Mouse (Mus musculus) liver, embryonic 12.5 days (tissue): Measurements from ENCODE around the gene Exoc2. TPM values are rescaled to one million over a fixed set of nuclear protein-coding genes. Genes with fewer than 3 reads are reported as not detected.

Experiments used
- ATAC-seq: fragments of 200-750 bp; cut with Nextera tagmentation; 2 replicates; pipeline ENCODE4 v1.8.0; 2017; ENCODE audit warnings: moderate number of reproducible peaks, mild to moderate bottlenecking, moderate library complexity
- H3K27ac ChIP-seq: fragments of 300-500 bp; sonication (generic); 2 replicates; pipeline ENCODE4 v1.5.1; 2016; ENCODE audit warnings: mild to moderate bottlenecking
- H3K27me3 ChIP-seq: fragments of 300-500 bp; sonication (generic); replicated peaks from 2 replicates; pipeline ENCODE4 v1.6.1; 2016; ENCODE audit warnings: mild to moderate bottlenecking, moderate library complexity
- H3K36me3 ChIP-seq: fragments of 300-500 bp; sonication (generic); 2 replicates; pipeline ENCODE4 v1.6.1; 2016; ENCODE audit warnings: mild to moderate bottlenecking, moderate library complexity
- H3K4me1 ChIP-seq: fragments of 300-500 bp; sonication (generic); 2 replicates; pipeline ENCODE4 v1.6.1; 2016
- H3K4me2 ChIP-seq: fragments of 300-500 bp; sonication (generic); 2 replicates; pipeline ENCODE4 v1.6.1; 2016; ENCODE audit warnings: mild to moderate bottlenecking, moderate library complexity
- H3K4me3 ChIP-seq: fragments of 300-500 bp; sonication (generic); 2 replicates; pipeline ENCODE4 v1.5.1; 2016; ENCODE audit warnings: mild to moderate bottlenecking, moderate library complexity
- H3K9ac ChIP-seq: fragments of 300-500 bp; sonication (generic); 2 replicates; pipeline ENCODE4 v1.6.1; 2016; ENCODE audit warnings: mild to moderate bottlenecking, moderate library complexity
- H3K9me3 ChIP-seq: fragments of 300-500 bp; sonication (generic); replicated peaks from 2 replicates; pipeline ENCODE4 v1.6.1; 2016; ENCODE audit warnings: mild to moderate bottlenecking, moderate library complexity
- WGBS: fragments of 180-500 bp; shearing (Covaris S2); methylation state at CpG from one replicate; pipeline ENCODE4 v1.1.7; 2016; ENCODE audit not compliant: insufficient replicate concordance; 5-methylcytosine and 5-hydroxymethylcytosine counted together
- polyA plus RNA-seq: library from polyadenylated mRNA; unstranded; fragments of >200 nt; fragmentation: Nextera tagmentation; extraction: Ambion mirVana; gene quantifications from 2 replicates; pipeline ENCODE4 v1.2.1, GENCODE M21; 2016

Exoc2 gene
- polyA plus RNA-seq, 1 experiment from 2014 or later: 20.7 TPM

DNA sequence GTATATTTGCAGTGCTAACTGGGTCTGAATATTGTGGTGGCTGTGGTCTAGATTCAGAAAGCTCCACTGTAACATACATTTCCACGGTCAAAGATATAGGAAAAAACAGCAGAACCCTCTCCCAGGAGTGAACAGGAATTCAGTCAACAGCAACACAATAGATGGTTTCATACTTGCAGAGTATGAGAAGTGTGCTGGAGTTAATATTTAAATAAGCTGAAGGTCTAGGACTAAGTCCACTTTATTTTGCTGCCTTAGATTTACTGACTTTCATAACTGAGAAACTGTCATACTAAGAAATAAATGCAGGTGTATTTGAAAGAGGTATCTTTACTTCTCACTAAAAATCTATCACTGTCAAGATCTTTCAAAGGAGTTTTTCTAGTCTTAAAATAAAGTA lies 137.6 kb downstream of the Exoc2 start:
- H3K9me3 ChIP-seq: no peaks in the 10 kb centered on the region
- no peak overlapping the region for H3K4me3 ChIP-seq
- peaks cover 6% of the 10 kb centered on the region for H3K4me1 ChIP-seq
- no peaks in the 10 kb centered on the region for H3K27me3 ChIP-seq
- H3K27ac ChIP-seq: no peak overlapping the region
- H3K36me3 ChIP-seq: peaks cover 8% of the 10 kb centered on the region; the same call in 1 of the 2 replicates
- 62% methylated on average over 1 of the region's 1 CpGs for WGBS
- no peak for ATAC-seq
- no peak overlapping the region for H3K4me2 ChIP-seq
- H3K9ac ChIP-seq: no peak overlapping the region

DNA sequence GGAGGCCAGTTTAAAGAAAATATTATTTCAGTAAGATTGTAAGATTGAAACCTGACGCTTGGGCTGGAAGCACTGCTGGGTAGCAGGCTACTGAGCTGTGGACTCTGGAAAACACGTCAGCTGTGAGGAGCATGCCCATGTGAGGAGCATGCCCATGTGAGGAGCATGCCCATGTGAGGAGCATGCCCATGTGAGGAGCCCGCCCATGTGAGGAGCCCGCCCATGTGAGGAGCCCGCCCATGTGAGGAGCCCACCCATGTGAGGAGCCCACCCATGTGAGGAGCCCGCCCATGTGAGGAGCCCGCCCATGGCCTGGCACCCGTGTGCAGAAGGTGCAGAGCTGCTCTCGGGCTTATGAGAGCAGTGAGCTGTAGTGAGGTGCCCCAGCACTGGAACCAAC lies 139.0 kb downstream of the Exoc2 start:
- Histone ChIP-seq H3K4me2 (peak overlapping the region; percentile 43), H3K27me3 (no peaks in the 10 kb centered on the region), H3K9me3 (no peaks in the 10 kb centered on the region), H3K4me3 (no peak overlapping the region), H3K36me3 (peaks cover 8% of the 10 kb centered on the region; the same call in 1 of the 2 replicates), H3K27ac (no peak overlapping the region), H3K4me1 (peaks cover 6% of the 10 kb centered on the region), H3K9ac (no peak overlapping the region)
- 66% methylated on average over 9 of the region's 9 CpGs for WGBS
- no peak for ATAC-seq

DNA sequence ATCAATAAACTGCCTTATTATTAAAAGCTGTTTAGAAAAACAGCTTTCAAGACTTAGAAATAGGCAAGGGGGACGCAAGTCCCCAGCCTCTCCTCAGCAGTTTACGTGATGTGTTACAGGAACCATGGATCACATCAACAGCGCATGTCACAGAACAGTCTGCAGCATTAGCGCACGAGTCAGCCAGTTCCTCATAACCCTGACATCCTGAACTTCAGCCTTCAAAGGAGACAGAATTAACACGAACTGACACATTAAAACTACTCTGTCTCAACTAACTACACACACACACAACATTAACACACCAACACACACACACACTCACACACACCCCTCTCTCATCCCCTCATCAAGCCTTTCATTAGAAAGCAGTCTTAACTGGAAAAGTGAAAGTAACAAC lies 139.5 kb downstream of the Exoc2 start:
- Histone ChIP-seq H3K36me3 (peaks cover 3% of the 10 kb centered on the region; the same call in 1 of the 2 replicates), H3K4me1 (peaks cover 6% of the 10 kb centered on the region), H3K27ac (no peak overlapping the region), H3K9me3 (no peaks in the 10 kb centered on the region), H3K4me2 (peak overlapping the region; percentile 43), H3K4me3 (peak overlapping the region; percentile 19; the same call in 1 of the 2 replicates), H3K9ac (0 out of 2 replicates have a peak overlapping the region, but pooled peaks have one; percentile 27), H3K27me3 (no peaks in the 10 kb centered on the region)
- ATAC-seq: no peak
- 32% methylated on average over 6 of the region's 6 CpGs for WGBS

DNA sequence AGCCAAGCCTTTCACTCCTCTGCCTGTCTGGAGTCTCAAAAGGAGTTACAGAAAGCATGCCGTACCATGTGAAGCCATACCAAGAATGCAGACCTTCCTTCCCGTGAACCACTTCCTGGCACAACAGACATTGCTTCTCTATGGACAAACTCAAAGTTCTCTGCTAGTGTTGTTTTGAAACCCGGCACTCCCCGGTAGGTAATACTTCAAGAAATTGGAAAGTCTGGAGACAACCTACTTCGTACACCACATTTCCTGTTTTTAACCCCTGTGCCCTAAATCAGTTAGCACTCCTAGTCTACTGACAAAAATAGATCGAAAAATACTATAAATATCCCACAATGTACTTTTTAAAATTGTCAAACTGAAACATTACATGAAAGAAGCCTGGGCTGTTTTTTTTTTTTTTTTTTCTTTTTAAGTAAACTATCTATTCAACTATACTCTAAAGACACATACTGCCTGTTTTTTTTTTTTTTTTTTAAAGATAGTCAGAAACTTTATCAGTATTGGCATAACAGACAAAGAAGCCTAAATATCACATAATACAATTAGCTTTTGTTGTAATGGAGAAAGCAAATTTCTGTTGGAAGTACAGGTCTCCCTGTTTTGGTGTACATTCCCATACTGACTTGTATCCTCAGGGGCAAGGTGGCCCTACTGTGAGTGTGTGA lies 140.3 kb downstream of the Exoc2 start:
- no peak overlapping the region for H3K9ac ChIP-seq
- 33% methylated on average over 6 of the region's 6 CpGs for WGBS
- H3K27ac ChIP-seq: no peak overlapping the region
- no peaks in the 10 kb centered on the region for H3K9me3 ChIP-seq
- no peak overlapping the region for H3K4me2 ChIP-seq
- H3K27me3 ChIP-seq: no peaks in the 10 kb centered on the region
- no peak for ATAC-seq
- peaks cover 6% of the 10 kb centered on the region for H3K4me1 ChIP-seq
- no peak overlapping the region for H3K4me3 ChIP-seq
- H3K36me3 ChIP-seq: no peaks in the 10 kb centered on the region

DNA sequence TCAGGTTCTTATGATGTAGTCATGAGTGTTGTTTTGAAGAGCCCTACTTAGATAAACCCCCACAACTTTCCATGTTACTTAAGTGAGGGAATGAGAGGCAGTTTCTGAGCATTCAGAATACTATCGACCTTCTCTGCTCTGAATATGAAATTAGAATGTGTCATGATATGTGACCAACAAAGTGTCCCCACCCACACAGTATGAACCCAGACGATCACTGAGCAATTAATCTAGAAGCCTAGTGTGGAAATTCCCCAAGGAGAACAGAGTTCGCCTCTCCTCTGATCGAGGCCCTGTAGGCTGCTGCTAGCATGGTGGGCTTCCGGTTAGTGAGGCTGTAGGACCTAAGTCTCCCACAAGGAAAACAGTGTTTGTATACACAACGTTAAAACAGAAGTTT lies 142.5 kb downstream of the Exoc2 start:
- 80% methylated on average over 6 of the region's 6 CpGs for WGBS
- Histone ChIP-seq H3K36me3 (no peaks in the 10 kb centered on the region), H3K4me2 (no peak overlapping the region), H3K27me3 (no peaks in the 10 kb centered on the region), H3K9ac (no peak overlapping the region), H3K4me1 (peaks cover 6% of the 10 kb centered on the region), H3K27ac (no peak overlapping the region), H3K4me3 (no peak overlapping the region), H3K9me3 (no peaks in the 10 kb centered on the region)
- ATAC-seq: no peak

DNA sequence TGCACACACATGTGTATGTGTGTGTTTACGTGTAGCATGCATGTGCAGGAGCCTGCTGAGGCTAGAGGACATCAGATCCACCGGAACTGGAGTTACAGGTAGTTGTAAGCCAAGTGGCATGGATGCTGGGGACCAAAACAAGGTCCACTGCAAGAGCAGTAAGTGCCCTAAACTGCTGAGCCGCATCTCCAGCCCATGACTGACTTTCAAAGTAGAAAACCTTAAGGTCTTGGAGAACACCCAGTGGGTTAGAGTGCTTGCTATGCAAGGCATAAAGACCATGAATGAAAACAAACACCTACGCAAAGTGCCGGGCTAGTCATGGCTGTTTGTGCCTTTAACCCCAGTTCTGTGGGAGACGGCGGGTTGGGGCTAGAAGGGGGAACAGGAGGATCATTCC lies 147.4 kb downstream of the Exoc2 start:
- no peak overlapping the region for H3K4me2 ChIP-seq
- no peak overlapping the region for H3K27ac ChIP-seq
- no peaks in the 10 kb centered on the region for H3K9me3 ChIP-seq
- no peak overlapping the region for H3K9ac ChIP-seq
- H3K4me1 ChIP-seq: no peaks in the 10 kb centered on the region
- WGBS: 83% methylated on average over 7 of the region's 7 CpGs
- H3K36me3 ChIP-seq: peaks cover 17% of the 10 kb centered on the region
- H3K4me3 ChIP-seq: no peak overlapping the region
- no peak for ATAC-seq
- no peaks in the 10 kb centered on the region for H3K27me3 ChIP-seq

DNA sequence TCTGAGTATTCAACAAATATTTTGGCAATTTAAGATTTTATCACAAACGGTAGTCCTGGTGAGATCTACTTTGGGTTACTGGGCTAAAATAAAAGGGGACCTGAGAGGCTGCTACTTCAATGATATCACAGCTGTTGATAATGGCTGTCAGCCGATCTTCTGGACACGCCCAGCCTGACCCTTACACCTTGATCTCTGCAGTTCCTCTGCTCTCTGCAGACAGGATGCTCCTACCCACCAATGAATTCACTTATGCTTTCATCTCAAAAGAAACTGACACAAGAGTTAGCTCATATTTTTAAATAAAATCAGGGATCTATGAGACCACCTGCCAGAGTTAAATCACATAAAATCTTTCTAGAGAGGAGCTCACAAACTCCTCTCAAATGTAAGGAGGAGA lies 149.0 kb downstream of the Exoc2 start:
- H3K36me3 ChIP-seq: peaks cover 29% of the 10 kb centered on the region
- no peak overlapping the region for H3K9ac ChIP-seq
- no peak overlapping the region for H3K4me3 ChIP-seq
- H3K9me3 ChIP-seq: no peaks in the 10 kb centered on the region
- no peaks in the 10 kb centered on the region for H3K27me3 ChIP-seq
- no peak overlapping the region for H3K4me2 ChIP-seq
- no peak for ATAC-seq
- no peak overlapping the region for H3K27ac ChIP-seq
- 66% methylated on average over 3 of the region's 3 CpGs for WGBS
- H3K4me1 ChIP-seq: no peaks in the 10 kb centered on the region

DNA sequence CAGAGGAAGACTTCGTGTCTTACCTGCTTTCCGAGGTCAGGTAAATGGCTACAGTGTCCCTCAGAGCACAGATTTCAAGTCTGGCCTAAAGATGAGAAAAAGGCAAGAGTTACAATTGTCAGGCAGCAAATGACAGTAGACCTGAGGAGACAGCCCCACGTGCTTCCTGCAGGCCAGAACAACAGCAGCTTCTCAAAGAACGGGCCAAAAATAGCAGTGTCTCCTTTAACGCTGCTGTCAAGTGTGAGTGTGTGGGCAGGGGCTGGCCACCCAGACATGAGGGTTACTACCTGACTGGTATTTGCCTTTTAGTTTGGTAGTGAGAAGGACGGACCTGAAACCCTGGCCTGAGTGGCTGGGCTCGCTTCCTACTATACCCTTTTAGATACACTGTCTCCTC lies 153.3 kb downstream of the Exoc2 start:
- WGBS: 55% methylated on average over 7 of the region's 7 CpGs
- ATAC-seq: no peak
- H3K36me3 ChIP-seq: peaks cover 53% of the 10 kb centered on the region
- no peaks in the 10 kb centered on the region for H3K4me1 ChIP-seq
- no peak overlapping the region for H3K9ac ChIP-seq
- H3K27ac ChIP-seq: no peak overlapping the region
- H3K4me2 ChIP-seq: no peak overlapping the region
- no peaks in the 10 kb centered on the region for H3K9me3 ChIP-seq
- H3K27me3 ChIP-seq: no peaks in the 10 kb centered on the region
- no peak overlapping the region for H3K4me3 ChIP-seq

DNA sequence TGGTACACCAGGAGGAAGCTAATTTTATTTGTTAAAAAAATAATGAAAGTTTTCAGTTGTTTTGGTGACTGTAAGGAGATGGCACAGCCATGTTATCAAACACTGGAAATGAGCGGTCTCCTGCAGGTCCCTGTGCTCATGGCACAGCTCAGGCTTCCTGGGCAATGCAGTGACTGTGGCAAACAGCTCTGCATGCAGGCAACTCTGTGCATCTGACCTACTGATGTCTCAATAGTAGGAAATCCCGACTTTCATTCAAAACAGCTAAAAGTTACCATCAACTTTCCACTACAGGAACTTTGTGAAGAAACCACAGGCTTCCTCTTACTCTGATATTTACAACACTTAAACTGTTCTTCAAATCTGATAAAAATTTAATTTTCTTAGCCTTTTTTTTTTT lies 154.0 kb downstream of the Exoc2 start:
- H3K27ac ChIP-seq: no peak overlapping the region
- H3K4me1 ChIP-seq: no peaks in the 10 kb centered on the region
- WGBS: 62% methylated on average over 2 of the region's 2 CpGs
- no peaks in the 10 kb centered on the region for H3K9me3 ChIP-seq
- ATAC-seq: no peak
- H3K36me3 ChIP-seq: peaks cover 55% of the 10 kb centered on the region
- no peak overlapping the region for H3K9ac ChIP-seq
- no peak overlapping the region for H3K4me3 ChIP-seq
- no peaks in the 10 kb centered on the region for H3K27me3 ChIP-seq
- no peak overlapping the region for H3K4me2 ChIP-seq

DNA sequence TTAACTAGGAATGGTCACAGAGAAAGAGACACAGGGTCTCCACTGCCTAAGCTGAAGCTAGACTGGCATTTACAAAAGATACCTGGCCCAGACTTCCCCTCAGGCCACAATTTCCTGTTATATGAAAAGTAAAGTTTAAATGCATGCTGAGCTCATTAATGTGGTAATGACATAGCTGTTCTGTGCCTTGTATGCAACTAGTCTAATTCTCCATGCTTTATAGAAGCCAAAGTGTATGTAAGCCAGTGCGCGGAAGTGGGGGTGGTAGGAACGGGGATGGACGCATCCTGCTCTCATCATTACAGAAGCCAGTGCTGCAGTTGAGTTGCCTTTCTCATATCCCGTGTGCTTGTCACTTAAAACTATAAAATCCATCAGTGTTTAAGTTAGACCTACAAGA lies 156.5 kb downstream of the Exoc2 start:
- no peak overlapping the region for H3K27ac ChIP-seq
- no peaks in the 10 kb centered on the region for H3K4me1 ChIP-seq
- H3K9ac ChIP-seq: no peak overlapping the region
- H3K27me3 ChIP-seq: no peaks in the 10 kb centered on the region
- no peaks in the 10 kb centered on the region for H3K9me3 ChIP-seq
- H3K4me2 ChIP-seq: no peak overlapping the region
- peaks cover 53% of the 10 kb centered on the region for H3K36me3 ChIP-seq
- 87% methylated on average over 5 of the region's 5 CpGs for WGBS
- no peak overlapping the region for H3K4me3 ChIP-seq
- ATAC-seq: no peak

DNA sequence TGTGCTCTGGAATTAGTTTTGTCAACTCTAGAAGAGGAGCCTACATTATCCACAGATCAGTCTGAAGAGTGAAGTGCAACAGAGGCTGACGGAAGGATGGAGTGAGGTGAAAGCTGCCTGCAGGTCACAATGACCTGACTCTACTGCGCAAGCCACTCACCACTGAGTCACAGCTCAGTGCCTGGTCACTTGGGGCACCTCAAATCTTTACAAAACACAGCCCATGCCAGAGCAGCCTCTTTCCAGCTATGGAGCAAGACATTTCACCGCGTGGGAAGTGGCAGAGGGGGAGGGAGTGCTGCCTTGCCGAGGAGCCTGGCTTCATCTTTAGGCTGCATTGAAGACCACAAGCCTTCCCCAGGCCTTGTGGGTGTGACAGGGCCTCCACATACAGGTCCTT lies 159.6 kb downstream of the Exoc2 start:
- ATAC-seq: no peak
- Histone ChIP-seq H3K36me3 (peaks cover 36% of the 10 kb centered on the region), H3K4me3 (no peak overlapping the region), H3K9ac (no peak overlapping the region), H3K9me3 (no peaks in the 10 kb centered on the region), H3K4me1 (no peaks in the 10 kb centered on the region), H3K27ac (no peak overlapping the region), H3K27me3 (no peaks in the 10 kb centered on the region), H3K4me2 (no peak overlapping the region)
- 61% methylated on average over 5 of the region's 5 CpGs for WGBS

DNA sequence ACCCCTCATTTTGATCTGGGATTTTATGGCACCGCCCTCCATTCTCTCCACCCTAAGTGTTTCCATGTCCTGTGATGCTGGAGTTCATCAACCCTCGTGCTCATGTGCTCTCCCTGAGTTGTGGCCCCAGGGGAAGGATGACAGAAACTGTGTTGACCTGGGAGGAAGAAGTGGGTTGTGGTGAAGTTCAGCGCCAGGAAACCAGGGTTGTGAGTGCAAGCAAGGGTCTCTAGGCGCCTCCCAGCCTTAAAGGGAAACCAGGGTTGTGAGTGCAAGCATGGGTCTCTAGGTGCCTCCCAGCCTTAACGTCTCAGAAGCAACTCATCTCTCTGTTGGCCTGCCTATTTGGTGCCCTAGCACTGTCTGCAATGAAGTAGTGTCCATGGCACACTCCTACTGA lies 160.4 kb downstream of the Exoc2 start:
- no peak for ATAC-seq
- no peak overlapping the region for H3K4me2 ChIP-seq
- no peaks in the 10 kb centered on the region for H3K9me3 ChIP-seq
- peaks cover 29% of the 10 kb centered on the region for H3K36me3 ChIP-seq
- H3K27me3 ChIP-seq: no peaks in the 10 kb centered on the region
- H3K9ac ChIP-seq: no peak overlapping the region
- 33% methylated on average over 5 of the region's 5 CpGs for WGBS
- no peak overlapping the region for H3K4me3 ChIP-seq
- no peak overlapping the region for H3K27ac ChIP-seq
- H3K4me1 ChIP-seq: no peaks in the 10 kb centered on the region

DNA sequence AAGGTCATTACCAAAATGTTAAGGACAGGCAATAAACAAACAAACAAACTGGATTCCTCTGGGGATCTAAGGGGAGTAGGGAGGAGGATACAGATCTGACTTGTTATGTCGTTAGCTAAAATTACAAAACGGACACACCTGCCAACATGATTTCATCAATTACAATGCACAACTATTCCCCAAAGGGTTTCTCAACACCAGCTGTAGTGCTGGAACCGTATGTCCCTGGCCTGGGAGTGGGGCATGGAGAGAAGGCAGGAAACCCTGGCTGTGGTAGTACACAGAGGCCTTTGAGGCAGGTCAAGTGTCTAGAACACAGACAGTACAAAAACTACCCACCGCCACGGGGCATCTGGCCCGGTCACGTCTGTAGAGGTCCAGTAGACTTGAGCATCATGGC lies 164.7 kb downstream of the Exoc2 start:
- Histone ChIP-seq H3K4me3 (no peak overlapping the region), H3K9ac (no peak overlapping the region), H3K4me2 (no peak overlapping the region), H3K9me3 (no peaks in the 10 kb centered on the region), H3K36me3 (peaks cover 5% of the 10 kb centered on the region; the same call in 1 of the 2 replicates), H3K27ac (no peak overlapping the region), H3K27me3 (no peaks in the 10 kb centered on the region), H3K4me1 (no peaks in the 10 kb centered on the region)
- 85% methylated on average over 7 of the region's 7 CpGs for WGBS
- no peak for ATAC-seq
